Mouse (Mus musculus): ENCODE data around the gene Mageb2. TPM values are rescaled to one million over a fixed set of nuclear protein-coding genes. Genes with fewer than 3 reads are reported as not detected.
"Not testable (repeated sequence)": the region's sequence is repeated elsewhere in the genome, so short reads cannot be mapped to it uniquely, and the experiment has no call there.

Mageb2 gene
- polyA plus RNA-seq (2012; rRNA removed): not detected in 2 replicates

- H3K27ac ChIP-seq (ENCODE audit: insufficient read depth, low read length); H3K4me1 ChIP-seq (ENCODE audit: control insufficient read depth, insufficient read depth, low read length); DNase-seq; H3K4me3 ChIP-seq (replicated peaks; ENCODE audit: insufficient read depth, low read depth, low read length); H3K27me3 ChIP-seq (ENCODE audit: control insufficient read depth, insufficient read depth, low read length): not testable (repeated sequence)
- WGBS: 94% methylated on average over 2 of the region's 2 CpGs
Measured at GRCm38 (mm10) chrX:91331390-91331789, at the start of gene Mageb2. TSS of gene Mageb2 (plus strand) at chrX:91331690.

DNA sequence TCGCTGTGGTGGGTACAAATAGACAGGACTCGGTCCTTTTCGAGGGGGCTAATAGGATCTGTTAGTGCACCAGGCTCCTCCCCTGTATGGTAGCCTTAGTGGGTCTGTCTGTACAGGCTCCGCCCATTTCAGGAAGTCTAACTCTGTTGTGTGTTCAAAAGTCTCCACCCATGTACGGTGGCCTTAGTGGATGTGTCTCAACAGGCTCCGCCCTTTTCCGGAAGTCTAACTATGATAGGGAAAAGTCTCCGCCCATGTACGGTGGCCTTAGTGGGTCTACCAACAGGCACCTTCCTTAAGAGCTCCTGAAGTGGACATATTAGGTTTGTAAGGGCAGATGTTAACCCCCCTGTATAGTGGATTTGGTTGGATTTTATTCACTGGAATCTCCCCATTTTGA, 18.2 kb upstream of the Mageb2 start:
- not testable (repeated sequence) for H3K4me3 ChIP-seq (replicated peaks; ENCODE audit: insufficient read depth, low read depth, low read length); H3K27ac ChIP-seq (ENCODE audit: insufficient read depth, low read length); H3K27me3 ChIP-seq (ENCODE audit: control insufficient read depth, insufficient read depth, low read length); DNase-seq; H3K4me1 ChIP-seq (ENCODE audit: control insufficient read depth, insufficient read depth, low read length)
- WGBS: 92% methylated on average over 9 of the region's 9 CpGs

Other genes with a start within 250 kb of the Mageb2 start
- not detected in 2 replicates for gene Gm5072, start 60.8 kb downstream of the Mageb2 start, polyA plus RNA-seq (2012; rRNA removed)
- gene Gm8914, start 148.4 kb downstream of the Mageb2 start, polyA plus RNA-seq (2012; rRNA removed): not detected in 2 replicates
- not detected in 2 replicates for gene 1700084M14Rik, start 244.2 kb downstream of the Mageb2 start, polyA plus RNA-seq (2012; rRNA removed)